Mouse (Mus musculus) adrenal gland, adult 18-20 months (tissue): ENCODE measurements at regions not wholly inside any gene's neighbourhood (a gene's known extent, or its start where the extent isn't known, plus 50 kb on each side); places are given as distances from the start of the nearest gene placed in this dataset.

Experiments used
- DNase-seq, 2 experiments: peaks; one replicate each; pipeline ENCODE4 v3.0.0; 2021 to 2022; ENCODE audit warnings: low spot score in 2 of 2

DNA sequence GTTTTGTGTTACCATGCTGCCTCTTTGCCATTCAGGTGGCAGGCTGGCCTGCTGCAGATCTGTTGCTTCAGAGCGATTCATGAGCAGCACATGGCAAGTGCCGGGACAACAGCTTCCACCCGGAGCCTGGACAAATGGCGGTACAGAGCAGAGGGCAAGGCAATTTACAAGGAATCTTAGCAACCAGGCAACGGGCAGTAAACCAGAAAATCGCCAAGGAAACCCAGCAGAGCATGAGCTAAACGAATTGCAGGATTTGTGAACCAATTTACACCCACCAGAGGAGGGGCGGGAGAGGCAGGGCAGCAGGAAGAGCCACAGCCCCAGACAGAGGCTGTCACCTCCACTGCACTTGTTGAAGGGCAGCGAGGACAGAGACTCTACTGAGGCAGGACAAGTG, 60.5 kb upstream of the Loxl4 start:
- DNase-seq = no peak

GRCm38 (mm10) chr19:42669886-42670285, 57.3 kb upstream of the Loxl4 start:
- no peak for DNase-seq

GRCm38 (mm10) chr19:42668385-42669098, 55.9 kb upstream of the Loxl4 start:
- DNase-seq = peak in 1 of 2 experiments; percentile 29

- DNase-seq = no peak
Measured at GRCm38 (mm10) chr19:42666906-42667305, 54.3 kb upstream of the Loxl4 start.
